Mouse (Mus musculus) megakaryocyte-erythroid progenitor cell, adult 5-6 weeks (primary cell): Measurements from ENCODE around the gene Kif5c. TPM values are rescaled to one million over a fixed set of nuclear protein-coding genes. Genes with fewer than 3 reads are reported as not detected.

Source experiments
- ATAC-seq: replicated peaks from 2 replicates; pipeline ENCODE4 v1.8.0; 2016; ENCODE audit warnings: mild to moderate bottlenecking, inconsistent platforms; ENCODE audit not compliant: severe bottlenecking, poor library complexity, low FRiP score, low TSS enrichment
- total RNA-seq, 2 experiments: library from RNA; stranded (forward) in 1 of 2; stranded (reverse) in 1 of 2; fragments of 200-1000, 215-1000 nt in 1 of 2; fragments of >200 nt in 1 of 2; fragmentation: Nextera tagmentation in 1 of 2; gene quantifications; 2 replicates each; pipeline ENCODE4 v1.2.3; 2014 to 2017

Kif5c gene
- total RNA-seq, 2 experiments from 2014 or later = 0.09 to 2.0 TPM

GRCm38 (mm10) chr2:49757616-49758015 is 138.5 kb downstream of the Kif5c start:
- ATAC-seq = no peak

- peak; percentile 88 for ATAC-seq
These were observed 145.3 kb downstream of the Kif5c start for GRCm38 (mm10) chr2:49764331-49764946.

- no peak for ATAC-seq
These were observed 149.8 kb downstream of the Kif5c start for GRCm38 (mm10) chr2:49768916-49769315.

GRCm38 (mm10) chr2:49770440-49770839 is 151.3 kb downstream of the Kif5c start:
- ATAC-seq = no peak

- no peak for ATAC-seq
These were observed 152.1 kb downstream of the Kif5c start for GRCm38 (mm10) chr2:49771172-49771571.

GRCm38 (mm10) chr2:49773194-49773931 is 154.3 kb downstream of the Kif5c start:
- ATAC-seq = peak; percentile 85

- peak; percentile 13 for ATAC-seq
These were observed 155.1 kb downstream of the Kif5c start for GRCm38 (mm10) chr2:49774180-49774579.

GRCm38 (mm10) chr2:49775187-49775586 is 156.1 kb downstream of the Kif5c start:
- ATAC-seq = no peak

- ATAC-seq = no peak
These were observed 156.6 kb downstream of the Kif5c start for GRCm38 (mm10) chr2:49775735-49776134.

- no peak for ATAC-seq
These were observed 157.3 kb downstream of the Kif5c start for GRCm38 (mm10) chr2:49776407-49776806.

GRCm38 (mm10) chr2:49787376-49788050 is 168.4 kb downstream of the Kif5c start, which contains the start of gene Lypd6b:
TSS of gene Lypd6b (plus strand) at chr2:49787688.
- ATAC-seq = peak; percentile 39; the same call in 1 of the 2 replicates

- peak; percentile 19; the same call in 1 of the 2 replicates for ATAC-seq
These were observed 168.9 kb downstream of the Kif5c start for GRCm38 (mm10) chr2:49788051-49788418.

GRCm38 (mm10) chr2:49788643-49789042 is 169.5 kb downstream of the Kif5c start:
- no peak for ATAC-seq

- ATAC-seq = no peak
These were observed 170.0 kb downstream of the Kif5c start for GRCm38 (mm10) chr2:49789078-49789477.

GRCm38 (mm10) chr2:49789504-49789903 is 170.4 kb downstream of the Kif5c start:
- no peak for ATAC-seq

- ATAC-seq = no peak
These were observed 178.5 kb downstream of the Kif5c start for GRCm38 (mm10) chr2:49797444-49798143.

- no peak for ATAC-seq
These were observed 185.3 kb downstream of the Kif5c start for GRCm38 (mm10) chr2:49804448-49804847.

- ATAC-seq = no peak
These were observed 186.8 kb downstream of the Kif5c start for GRCm38 (mm10) chr2:49805736-49806371.

GRCm38 (mm10) chr2:49809496-49809895 is 190.4 kb downstream of the Kif5c start:
- no peak for ATAC-seq
